Mouse (Mus musculus) spleen, adult 18-20 months (tissue): ENCODE data around the gene Tlr7.
A peak's percentile ranks its signal among the peaks of the same experiment; 100 is the strongest.
"Not testable (repeated sequence)": the region's sequence is repeated elsewhere in the genome, so short reads cannot be mapped to it uniquely, and the experiment has no call there.

Experiments used
- DNase-seq, 2 experiments: peaks; one replicate each; pipeline ENCODE4 v3.0.0; 2022; ENCODE audit warnings: mixed read lengths in 2 of 2

Gene Tlr7

GRCm38 (mm10) chrX:167330399-167330798 is at the start of gene Tlr7:
Gene Tlr7, minus strand, starts transcription at chrX:167330558.
- DNase-seq = no peak

GRCm38 (mm10) chrX:167380073-167380472 is 49.7 kb upstream of the Tlr7 start:
- no peak for DNase-seq

DNA sequence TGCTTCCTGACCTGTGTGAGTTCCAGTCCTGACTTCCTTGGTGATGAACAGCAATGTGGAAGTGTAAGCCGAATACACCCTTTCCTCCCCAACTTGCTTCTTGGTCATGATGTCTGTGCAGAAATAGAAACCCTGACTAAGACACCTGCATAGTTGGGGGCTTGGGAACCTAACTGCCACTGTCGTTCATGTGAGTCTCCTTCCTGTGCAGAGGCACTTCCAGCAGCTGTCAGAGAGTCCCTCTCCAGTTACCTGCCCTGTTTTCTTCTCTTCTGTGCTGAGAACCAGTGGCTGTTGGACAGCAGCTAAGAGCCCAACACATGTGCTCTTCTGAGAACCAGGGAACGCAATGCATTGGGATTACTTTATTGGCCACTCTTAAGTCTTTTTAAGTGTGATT is 30.9 kb upstream of the Tlr7 start:
- DNase-seq = not testable (repeated sequence)

DNA sequence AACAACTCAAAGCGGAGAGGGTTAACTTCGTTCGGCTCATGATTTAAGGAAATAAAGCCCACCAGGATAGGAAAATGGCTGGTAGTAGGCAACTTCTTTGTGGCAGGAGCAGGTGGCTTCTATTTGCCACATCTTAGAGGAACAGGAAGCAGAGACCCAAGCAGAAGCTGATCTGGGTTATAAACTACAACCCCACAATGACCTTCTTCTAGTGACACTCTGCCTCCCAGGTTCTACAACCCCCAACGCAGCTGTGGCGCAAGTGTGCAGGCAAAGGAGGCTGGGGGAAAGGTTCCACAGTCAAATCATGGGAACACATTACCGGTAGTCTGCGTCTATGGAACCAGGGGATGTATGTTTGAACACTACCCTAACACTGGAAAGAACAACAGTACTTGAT is 29.3 kb upstream of the Tlr7 start:
- DNase-seq = no peak

DNA sequence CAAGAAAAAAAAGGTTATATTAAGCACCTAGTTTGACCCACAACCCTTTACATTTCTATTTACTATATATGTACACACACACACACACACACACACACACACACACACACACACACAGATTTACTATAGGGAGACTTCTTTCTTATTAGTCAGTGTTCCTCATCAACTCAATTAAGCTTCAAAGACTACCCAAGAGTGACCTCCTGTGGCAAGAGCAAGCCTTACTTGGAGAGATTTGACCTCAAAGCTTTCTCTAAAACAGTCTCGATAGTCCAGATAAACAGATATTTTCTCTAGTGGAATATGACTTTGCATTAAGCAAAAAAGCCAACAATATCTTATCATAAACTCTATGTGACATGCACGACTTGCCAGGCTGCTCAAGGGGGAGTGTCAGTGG is 27.1 kb upstream of the Tlr7 start:
- DNase-seq = no peak

GRCm38 (mm10) chrX:167355965-167356364 is 25.6 kb upstream of the Tlr7 start:
- DNase-seq = no peak

- no peak for DNase-seq
These were observed 23.3 kb upstream of the Tlr7 start for GRCm38 (mm10) chrX:167353617-167354016.

DNA sequence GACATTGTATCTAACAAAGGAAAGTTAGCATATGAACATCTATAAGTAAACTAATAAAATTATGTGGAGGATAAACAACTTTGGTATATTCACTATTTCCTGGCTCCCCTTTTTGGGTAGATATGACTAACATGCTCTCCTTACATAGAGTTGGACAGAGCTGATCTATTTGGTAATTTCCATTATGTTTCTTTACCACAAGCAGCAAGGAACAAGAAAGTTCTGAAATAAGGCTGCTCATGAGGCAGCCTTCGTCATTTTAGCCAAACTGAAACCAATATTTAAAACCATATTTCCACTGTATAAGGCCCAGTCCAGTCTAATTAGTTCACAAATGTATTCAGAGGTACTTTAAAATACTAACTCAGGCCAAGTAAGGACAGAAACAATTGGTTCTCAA is 16.1 kb upstream of the Tlr7 start:
- no peak for DNase-seq

DNA sequence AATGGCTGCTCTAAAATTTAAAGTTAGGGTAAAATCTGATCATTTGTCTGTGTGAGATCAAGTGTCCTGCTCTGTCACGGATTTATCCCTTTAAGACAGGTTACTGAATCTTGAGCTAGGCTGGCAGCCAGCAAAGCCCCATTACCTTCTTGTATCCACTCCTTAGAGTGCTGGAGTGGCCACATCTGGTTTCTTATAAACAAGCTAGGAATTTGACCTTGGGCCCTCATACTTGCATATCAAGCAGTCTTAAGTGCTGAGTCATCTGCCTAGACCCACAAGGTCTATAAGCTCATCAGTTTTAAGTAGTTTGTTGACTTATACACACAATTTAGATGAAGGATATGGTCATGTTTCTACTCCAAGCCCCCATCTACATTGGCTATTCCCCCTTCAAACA is 14.0 kb upstream of the Tlr7 start:
- no peak for DNase-seq

- DNase-seq = no peak
These were observed 11.5 kb upstream of the Tlr7 start for GRCm38 (mm10) chrX:167341811-167342210.

DNA sequence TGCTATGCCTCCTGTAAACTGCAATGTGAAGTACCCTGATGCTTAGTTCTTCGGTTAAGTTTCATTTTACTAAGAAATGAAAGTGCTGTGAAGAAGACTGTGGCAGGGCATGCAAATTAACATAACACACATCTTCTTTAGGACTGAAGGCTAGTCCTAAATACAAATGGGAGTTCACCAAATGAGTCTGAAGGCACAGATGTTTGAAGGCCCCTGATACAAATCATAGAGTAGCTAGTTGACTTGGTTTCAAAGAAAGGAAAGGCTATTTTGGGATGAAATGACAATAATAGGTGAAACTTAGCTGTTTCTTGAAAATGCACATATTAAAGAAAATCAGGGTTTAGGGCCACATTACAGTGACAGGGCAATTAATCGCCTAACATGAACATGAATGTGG is 9.8 kb upstream of the Tlr7 start:
- DNase-seq = no peak

- no peak for DNase-seq
These were observed 7.6 kb upstream of the Tlr7 start for GRCm38 (mm10) chrX:167337990-167338389.

DNA sequence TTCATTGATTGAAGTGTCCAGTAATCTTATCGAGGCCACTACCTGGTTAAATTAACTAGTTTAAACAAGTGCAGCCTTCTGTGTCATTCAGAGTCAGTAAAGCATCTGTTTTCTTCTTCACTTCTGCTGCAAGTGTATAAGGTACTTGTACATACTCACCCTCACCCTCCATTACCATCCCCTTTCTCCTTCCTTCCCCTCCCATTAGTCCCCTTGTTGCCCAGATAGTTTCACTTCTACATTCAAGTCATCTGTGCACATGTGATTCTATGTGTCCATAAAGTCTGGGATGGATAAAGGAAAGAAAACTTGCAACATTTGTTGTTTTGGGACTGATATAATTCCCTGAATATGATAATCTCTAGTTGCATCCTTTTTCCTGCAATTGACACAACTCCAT is 4.2 kb upstream of the Tlr7 start:
- no peak for DNase-seq

GRCm38 (mm10) chrX:167332607-167333006 is 2.2 kb upstream of the Tlr7 start:
- DNase-seq = no peak

GRCm38 (mm10) chrX:167330993-167331392 is 635 bp upstream of the Tlr7 start:
- no peak for DNase-seq

DNA sequence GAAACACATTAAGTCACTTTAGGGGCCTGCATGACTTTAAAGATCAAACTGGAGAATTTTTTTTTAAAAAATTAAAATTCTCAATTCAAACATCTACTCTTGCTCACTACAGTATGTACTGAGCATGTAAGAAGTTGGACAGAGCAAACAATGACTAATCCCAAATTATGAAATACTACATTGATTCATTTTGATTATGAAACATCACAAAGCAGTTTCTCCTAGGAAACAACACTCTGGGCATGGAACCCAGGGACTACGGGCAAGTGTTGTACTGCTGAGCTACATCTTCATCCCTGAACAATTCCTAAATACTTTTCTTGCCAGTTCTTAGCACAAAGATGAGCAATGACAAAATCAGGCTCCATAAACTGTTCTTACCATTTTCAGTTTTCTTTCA is 738 bp downstream of the Tlr7 start:
- DNase-seq = no peak

- no peak for DNase-seq
These were observed 1.3 kb downstream of the Tlr7 start for GRCm38 (mm10) chrX:167329098-167329497.

- no peak for DNase-seq
These were observed 1.8 kb downstream of the Tlr7 start for GRCm38 (mm10) chrX:167328519-167328918.

GRCm38 (mm10) chrX:167323742-167324141 is 6.6 kb downstream of the Tlr7 start:
- DNase-seq = no peak

GRCm38 (mm10) chrX:167321233-167321806 is 9.0 kb downstream of the Tlr7 start:
- DNase-seq = no peak

- no peak for DNase-seq
These were observed 11.4 kb downstream of the Tlr7 start for GRCm38 (mm10) chrX:167318819-167319396.

GRCm38 (mm10) chrX:167315766-167316165 is 14.6 kb downstream of the Tlr7 start:
- no peak for DNase-seq

- no peak for DNase-seq
These were observed 15.1 kb downstream of the Tlr7 start for GRCm38 (mm10) chrX:167315093-167315726.

DNA sequence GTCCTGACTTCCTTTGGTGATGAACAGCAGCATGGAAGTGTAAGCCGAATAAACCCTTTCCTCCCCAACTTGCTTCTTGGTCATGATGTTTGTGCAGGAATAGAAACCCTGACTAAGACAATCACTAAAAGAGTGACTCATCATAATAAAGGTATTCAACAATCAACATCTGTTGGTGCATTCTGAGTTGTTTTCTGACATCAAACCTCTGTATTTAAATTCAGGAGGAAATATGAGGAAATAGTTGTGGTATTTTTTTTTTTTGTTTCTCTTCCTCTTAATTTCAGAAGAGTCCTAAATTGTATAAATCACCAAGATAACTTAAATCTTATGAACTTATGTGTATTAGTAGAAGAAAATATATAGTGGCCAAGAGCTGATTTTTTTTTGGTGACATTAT is 28.3 kb downstream of the Tlr7 start:
- not testable (repeated sequence) for DNase-seq

DNA sequence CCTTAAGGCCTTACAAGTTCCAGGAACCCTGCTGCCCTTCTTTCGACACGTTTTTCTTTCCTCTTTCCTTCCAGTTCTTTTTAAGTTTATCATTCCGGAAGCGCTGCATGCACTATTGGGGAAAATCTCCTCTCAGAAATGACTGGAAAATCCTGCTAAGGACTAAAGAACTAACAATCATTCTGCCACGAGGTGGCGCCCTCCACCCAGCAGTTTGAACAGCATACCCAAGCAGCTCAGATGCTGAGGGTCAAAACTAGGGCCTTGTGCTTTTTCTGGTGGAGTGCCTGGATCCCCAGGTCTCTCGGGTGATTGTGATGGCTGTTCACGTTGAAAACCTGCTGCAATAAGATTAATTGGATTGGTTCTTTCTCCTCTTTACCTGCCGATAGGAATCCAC is 53.4 kb downstream of the Tlr7 start:
- DNase-seq = peak; percentile 22 to 63
